Mouse (Mus musculus) E14TG2a.4 (cell line): Measurements from ENCODE around the gene Dpp7.

Experiments used
- H3K27me3 ChIP-seq: 2 replicates; pipeline ENCODE4 v1.6.1; 2014; ENCODE audit warnings: low read length, control low read depth; ENCODE audit not compliant: insufficient read depth
- H3K36me3 ChIP-seq: 2 replicates; pipeline ENCODE4 v1.6.1; 2014; ENCODE audit warnings: low read length, control low read depth; ENCODE audit not compliant: insufficient read depth
- H3K4me1 ChIP-seq: replicated peaks from 2 replicates; pipeline ENCODE4 v1.6.1; 2014; ENCODE audit warnings: low read depth, low read length, control low read depth
- H3K4me3 ChIP-seq: replicated peaks from 2 replicates; pipeline ENCODE4 v1.5.1; 2014; ENCODE audit warnings: mild to moderate bottlenecking, low read length
- H3K9me3 ChIP-seq: 2 replicates; pipeline ENCODE4 v1.6.1; 2014; ENCODE audit warnings: low read length, control low read depth
- CTCF ChIP-seq: conservative IDR thresholded peaks from 2 replicates; pipeline ENCODE4 v1.5.1; 2014; ENCODE audit warnings: low read length
- NANOG ChIP-seq: IDR thresholded peaks from 2 replicates; pipeline ENCODE4 v1.6.1; 2014; ENCODE audit warnings: borderline replicate concordance, low read length, mixed read lengths
- POU5F1 ChIP-seq: IDR thresholded peaks from 2 replicates; pipeline ENCODE4 v1.6.1; 2014; ENCODE audit warnings: low read length, borderline replicate concordance

Gene Dpp7

DNA sequence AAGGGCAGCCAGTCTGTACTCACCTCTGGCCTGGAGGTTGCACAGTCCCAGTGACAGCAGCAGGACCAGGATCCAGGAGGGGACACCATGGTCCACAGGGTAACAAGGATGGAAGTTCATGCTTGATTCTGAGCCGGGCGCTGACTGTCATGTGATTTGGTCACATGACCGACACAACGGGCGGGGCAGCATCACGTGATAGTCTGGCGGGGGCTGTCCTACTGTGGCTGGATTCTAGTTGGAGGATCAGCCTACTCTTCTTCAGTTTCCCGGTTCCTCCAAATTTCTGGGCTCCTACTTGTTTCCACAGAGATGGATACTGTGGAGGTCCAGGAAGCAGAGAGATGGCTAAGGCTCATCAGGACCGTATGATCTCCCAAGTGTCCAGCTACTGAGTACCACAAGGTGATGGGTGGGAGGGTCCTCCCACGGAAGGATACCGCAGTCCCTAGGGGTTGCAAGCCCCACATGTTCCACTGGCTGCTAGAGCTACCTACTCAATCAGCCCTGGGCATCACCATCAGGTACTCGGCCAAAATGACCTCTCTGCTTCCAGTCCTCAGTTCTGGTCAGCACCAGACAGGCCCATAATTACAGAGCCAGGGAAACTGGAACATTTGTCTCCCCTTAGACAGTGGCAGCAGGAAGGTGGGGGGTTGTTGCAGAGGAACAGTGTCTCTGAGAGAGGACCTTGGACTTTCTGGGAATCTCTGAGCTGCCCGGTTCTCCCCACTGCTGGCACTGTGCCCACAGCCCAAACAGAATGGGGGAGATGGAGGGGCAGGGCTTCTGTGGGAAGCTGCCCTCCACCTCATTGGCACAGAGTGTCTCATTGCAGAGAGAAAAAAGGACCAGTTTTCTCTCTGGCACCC lies at the start of gene Dpp7:
Gene Dpp7, minus strand, starts transcription at position 152 of the 872 bp plus-strand sequence.
- Histone ChIP-seq H3K27me3 (no peaks in the 10 kb centered on the region), H3K9me3 (no peaks in the 10 kb centered on the region), H3K4me1 (peaks cover 35% of the 10 kb centered on the region), H3K36me3 (peaks cover 63% of the 10 kb centered on the region), H3K4me3 (peak within 1 kb of the TSS; percentile 94)
- TF ChIP-seq NANOG: no peak
- no peak for TF ChIP-seq POU5F1
- no peak for TF ChIP-seq CTCF

DNA sequence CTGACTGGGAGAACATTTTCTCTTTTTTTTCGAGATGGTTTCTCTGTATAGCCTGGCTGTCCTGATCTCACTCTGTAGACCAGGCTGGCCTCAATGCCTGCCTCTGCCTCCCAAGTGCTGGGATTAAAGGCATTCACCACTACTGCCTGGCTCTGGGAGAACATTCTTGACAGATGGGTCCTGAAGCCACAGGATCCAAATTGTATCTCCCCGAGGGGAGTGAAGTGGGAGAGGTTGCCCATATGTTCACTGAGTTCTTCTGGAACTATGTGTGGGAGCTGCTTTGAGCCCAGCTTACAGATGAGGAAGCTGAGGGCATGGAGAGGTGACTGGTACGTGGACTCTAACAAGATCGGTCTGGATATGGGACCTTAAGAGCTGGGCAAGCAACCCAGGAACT lies 47.8 kb upstream of the Dpp7 start:
- H3K36me3 ChIP-seq: no peaks in the 10 kb centered on the region
- peaks cover 53% of the 10 kb centered on the region for H3K4me1 ChIP-seq
- H3K4me3 ChIP-seq: 0 out of 2 replicates have a peak overlapping the region, but pooled peaks have one; percentile 91
- H3K9me3 ChIP-seq: no peaks in the 10 kb centered on the region
- TF ChIP-seq NANOG: no peak
- TF ChIP-seq POU5F1: no peak
- no peak for TF ChIP-seq CTCF
- H3K27me3 ChIP-seq: peaks cover 57% of the 10 kb centered on the region

DNA sequence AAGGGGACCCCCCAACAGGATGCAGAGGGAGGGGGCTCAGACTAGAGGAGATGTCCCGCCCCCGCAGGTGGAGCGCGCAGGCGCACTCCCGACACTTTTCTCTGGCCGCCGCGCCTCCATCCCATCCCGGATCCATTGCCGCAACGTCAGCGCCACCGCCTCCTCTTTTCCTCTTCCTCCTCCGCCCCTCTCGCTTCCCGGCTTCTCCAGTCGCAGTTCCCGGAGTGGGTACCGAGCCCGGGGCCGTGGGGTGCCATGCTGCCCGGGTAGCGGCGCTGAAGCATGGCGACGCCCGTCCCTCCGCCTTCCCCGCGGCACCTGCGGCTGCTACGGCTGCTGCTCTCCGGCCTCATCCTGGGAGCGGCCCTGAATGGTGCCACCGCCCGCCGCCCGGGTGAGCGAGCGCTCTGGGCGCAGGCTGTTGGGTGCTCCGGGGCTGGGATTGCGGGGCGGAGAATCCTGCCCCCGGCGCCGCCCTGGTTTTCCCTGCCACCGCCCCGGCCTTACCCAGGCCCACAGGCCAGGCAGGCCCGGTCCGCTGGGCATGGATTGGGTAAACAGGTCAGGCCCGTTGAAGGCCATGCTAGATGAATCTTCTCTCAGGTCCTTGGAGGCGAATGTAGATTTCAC lies 46.9 kb upstream of the Dpp7 start:
- no peaks in the 10 kb centered on the region for H3K9me3 ChIP-seq
- peaks cover 46% of the 10 kb centered on the region for H3K4me1 ChIP-seq
- peak overlapping the region; percentile 91 for H3K4me3 ChIP-seq
- peaks cover 66% of the 10 kb centered on the region for H3K27me3 ChIP-seq
- no peak for TF ChIP-seq POU5F1
- TF ChIP-seq NANOG: no peak
- TF ChIP-seq CTCF: no peak
- no peaks in the 10 kb centered on the region for H3K36me3 ChIP-seq

DNA sequence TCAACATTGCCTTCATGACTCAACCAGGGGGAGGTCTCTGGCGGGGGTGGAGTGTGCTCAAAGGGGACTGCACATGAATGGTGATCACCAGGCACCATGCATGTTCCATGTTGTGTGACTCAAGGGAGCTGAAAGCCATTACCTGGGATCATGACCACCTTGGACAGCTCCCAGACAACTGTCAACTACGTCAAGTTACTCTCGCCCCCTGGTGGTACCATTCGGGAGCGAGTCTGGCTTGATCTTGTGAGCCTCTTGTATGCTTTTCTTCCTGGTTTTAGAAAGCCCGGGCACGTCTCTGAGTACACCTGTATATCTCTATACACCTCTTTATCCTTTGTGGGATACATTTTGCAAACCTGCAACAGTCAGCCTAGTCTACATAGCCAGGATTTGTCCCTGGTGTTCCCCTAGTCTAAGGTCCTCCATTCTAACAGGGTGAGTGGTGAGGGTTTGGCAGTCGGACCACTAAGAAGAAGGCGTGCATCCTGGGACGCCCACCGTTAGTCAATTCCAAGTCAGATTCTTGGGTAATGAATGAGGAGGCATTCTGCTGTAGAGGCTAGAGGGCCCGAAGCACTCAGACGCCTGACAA lies 46.3 kb upstream of the Dpp7 start:
- H3K4me3 ChIP-seq: peak overlapping the region; percentile 91
- H3K27me3 ChIP-seq: peaks cover 72% of the 10 kb centered on the region
- peaks cover 41% of the 10 kb centered on the region for H3K4me1 ChIP-seq
- peak; percentile 83 for TF ChIP-seq CTCF
- TF ChIP-seq POU5F1: no peak
- no peak for TF ChIP-seq NANOG
- no peaks in the 10 kb centered on the region for H3K9me3 ChIP-seq
- H3K36me3 ChIP-seq: no peaks in the 10 kb centered on the region

DNA sequence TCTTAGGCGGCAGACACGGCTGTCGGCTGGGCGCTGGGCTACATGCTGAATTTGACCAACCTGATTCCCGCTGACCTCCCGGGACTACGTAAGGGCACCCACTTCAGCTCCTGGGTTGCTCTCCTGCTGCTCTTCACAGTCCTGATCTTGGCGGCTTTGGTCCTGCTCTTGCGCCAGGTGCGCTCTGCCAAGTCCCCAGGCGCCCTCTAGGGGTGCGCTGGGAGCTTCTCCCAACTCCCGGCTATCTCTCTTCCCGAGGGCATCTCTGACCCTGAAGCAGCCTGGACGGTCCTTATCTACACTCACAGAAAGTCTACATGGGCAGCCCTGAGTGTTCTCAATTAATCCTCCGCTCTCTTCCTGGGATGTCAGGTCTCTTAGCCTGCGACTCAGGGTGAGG lies 44.6 kb upstream of the Dpp7 start:
- H3K4me3 ChIP-seq: peak overlapping the region; percentile 67
- H3K36me3 ChIP-seq: no peaks in the 10 kb centered on the region
- H3K4me1 ChIP-seq: peaks cover 50% of the 10 kb centered on the region
- H3K27me3 ChIP-seq: peaks cover 84% of the 10 kb centered on the region
- H3K9me3 ChIP-seq: no peaks in the 10 kb centered on the region
- TF ChIP-seq CTCF (peak; percentile 77), POU5F1 (no peak)

DNA sequence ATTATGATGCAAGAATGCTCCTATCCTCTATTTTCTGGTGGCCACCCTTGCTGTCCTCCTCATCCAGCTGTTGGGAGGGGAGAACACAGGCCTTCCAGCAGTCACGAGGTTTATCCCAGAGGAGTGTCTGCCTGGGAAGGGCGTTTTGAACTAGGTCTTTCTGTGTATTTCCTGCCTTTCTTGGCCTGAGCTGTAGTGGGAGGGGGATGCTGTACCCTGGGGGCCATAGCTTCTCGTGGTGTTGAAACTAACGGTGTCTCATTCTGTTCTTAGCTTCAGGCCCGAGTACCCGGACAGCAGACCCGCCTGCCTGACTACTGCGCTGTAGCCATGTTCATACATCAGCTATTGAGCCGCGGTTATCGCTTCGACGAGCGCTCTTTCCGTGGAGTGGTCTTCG lies 44.1 kb upstream of the Dpp7 start:
- Histone ChIP-seq H3K27me3 (peaks cover 89% of the 10 kb centered on the region), H3K36me3 (no peaks in the 10 kb centered on the region), H3K9me3 (no peaks in the 10 kb centered on the region), H3K4me3 (peak overlapping the region; percentile 67), H3K4me1 (peaks cover 54% of the 10 kb centered on the region)
- TF ChIP-seq CTCF: no peak
- no peak for TF ChIP-seq NANOG

DNA sequence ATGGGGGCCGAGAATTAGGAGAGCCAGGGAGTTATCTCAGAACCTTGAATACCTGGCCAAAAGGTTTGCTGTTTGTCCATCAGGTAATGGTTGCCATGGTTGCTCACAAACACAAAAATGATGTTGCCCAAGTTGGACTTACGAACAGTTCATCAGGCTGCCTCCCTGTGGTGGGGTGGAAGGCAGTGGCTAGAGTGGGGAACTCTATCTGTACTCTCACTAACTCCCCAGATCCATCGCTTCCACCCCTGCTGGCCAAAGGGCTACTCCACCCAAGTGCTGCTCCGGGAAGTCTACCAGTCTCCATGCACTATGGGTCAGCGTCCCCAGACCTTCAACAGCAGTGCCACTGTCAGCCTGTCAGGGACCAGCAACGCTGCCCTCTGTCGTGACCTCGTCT lies 42.9 kb upstream of the Dpp7 start, which contains the start of gene Npdc1:
Gene Npdc1, plus strand, starts transcription at position 301 of the 400 bp plus-strand sequence.
- Histone ChIP-seq H3K27me3 (peaks cover 93% of the 10 kb centered on the region), H3K4me3 (peak within 1 kb of the TSS; percentile 67; the same call in 1 of the 2 replicates), H3K9me3 (no peaks in the 10 kb centered on the region), H3K4me1 (peaks cover 56% of the 10 kb centered on the region), H3K36me3 (no peaks in the 10 kb centered on the region)
- TF ChIP-seq NANOG (no peak), CTCF (no peak), POU5F1 (no peak)

DNA sequence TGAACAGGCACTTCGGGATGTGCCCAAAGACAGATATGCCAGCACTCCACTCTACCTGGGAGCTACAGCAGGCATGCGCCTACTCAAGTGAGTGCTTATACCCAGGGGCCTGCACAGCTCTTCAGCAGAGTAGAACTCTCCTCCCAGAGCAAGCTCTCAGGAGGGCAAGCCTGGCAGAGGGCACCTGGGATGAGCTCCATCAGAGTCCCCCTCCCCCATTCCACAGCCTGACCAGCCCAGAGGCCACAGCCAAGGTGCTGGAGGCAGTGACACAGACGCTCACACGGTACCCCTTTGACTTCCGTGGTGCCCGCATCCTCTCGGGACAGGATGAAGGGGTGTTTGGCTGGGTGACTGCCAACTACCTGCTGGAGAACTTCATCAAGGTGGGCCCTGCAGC lies 41.9 kb upstream of the Dpp7 start:
- Histone ChIP-seq H3K4me3 (no peak overlapping the region), H3K27me3 (peaks cover 90% of the 10 kb centered on the region), H3K36me3 (no peaks in the 10 kb centered on the region), H3K9me3 (no peaks in the 10 kb centered on the region), H3K4me1 (peaks cover 49% of the 10 kb centered on the region)
- no peak for TF ChIP-seq NANOG
- TF ChIP-seq CTCF: no peak
- no peak for TF ChIP-seq POU5F1
